Mouse (Mus musculus) liver, postnatal 0 days (tissue): ENCODE data around the gene Unc45a.

Experiments
- CTCF ChIP-seq: sonication (generic); IDR thresholded peaks from 2 replicates; pipeline ENCODE4 v1.5.1; 2016; ENCODE audit warnings: antibody characterized with exemption, low read depth
- EP300 ChIP-seq: IDR thresholded peaks from 2 replicates; pipeline ENCODE4 v1.6.1; 2016; ENCODE audit warnings: antibody characterized with exemption, low read depth, mild to moderate bottlenecking

GRCm38 (mm10) chr7:80323336-80323735, 17.5 kb downstream of the Unc45a start:
- TF ChIP-seq CTCF (no peak), EP300 (no peak)
